Mouse (Mus musculus) kidney, postnatal 14 days (tissue): ENCODE data around the gene Hist1h2be.
"Not testable (repeated sequence)": the region's sequence is repeated elsewhere in the genome, so short reads cannot be mapped to it uniquely, and the experiment has no call there.

Source experiments
- DNase-seq: peaks from one replicate; pipeline ENCODE4 v3.0.0; 2022; ENCODE audit warnings: mixed read lengths

Hist1h2be gene

DNA sequence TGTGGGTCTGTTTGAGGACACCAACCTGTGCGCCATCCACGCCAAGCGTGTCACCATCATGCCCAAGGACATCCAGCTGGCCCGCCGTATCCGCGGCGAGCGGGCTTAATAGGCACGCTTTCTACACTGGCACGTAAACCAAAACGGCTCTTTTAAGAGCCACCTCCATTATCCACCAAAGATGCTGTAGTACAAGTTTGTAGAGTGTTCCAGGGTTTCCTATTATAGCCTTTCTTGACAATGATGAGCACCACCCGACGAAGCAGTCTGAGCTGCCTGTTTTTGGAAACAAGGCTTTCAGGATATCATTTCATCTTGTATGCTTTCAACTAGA is 76.2 kb downstream of the Hist1h2be start:
- DNase-seq: not testable (repeated sequence)

GRCm38 (mm10) chr13:23543965-23544786 is 76.7 kb downstream of the Hist1h2be start, which contains the start of gene Hist1h3f:
Hist1h3f (plus strand) TSS chr13:23544052.
- peak; percentile 88 for DNase-seq

DNA sequence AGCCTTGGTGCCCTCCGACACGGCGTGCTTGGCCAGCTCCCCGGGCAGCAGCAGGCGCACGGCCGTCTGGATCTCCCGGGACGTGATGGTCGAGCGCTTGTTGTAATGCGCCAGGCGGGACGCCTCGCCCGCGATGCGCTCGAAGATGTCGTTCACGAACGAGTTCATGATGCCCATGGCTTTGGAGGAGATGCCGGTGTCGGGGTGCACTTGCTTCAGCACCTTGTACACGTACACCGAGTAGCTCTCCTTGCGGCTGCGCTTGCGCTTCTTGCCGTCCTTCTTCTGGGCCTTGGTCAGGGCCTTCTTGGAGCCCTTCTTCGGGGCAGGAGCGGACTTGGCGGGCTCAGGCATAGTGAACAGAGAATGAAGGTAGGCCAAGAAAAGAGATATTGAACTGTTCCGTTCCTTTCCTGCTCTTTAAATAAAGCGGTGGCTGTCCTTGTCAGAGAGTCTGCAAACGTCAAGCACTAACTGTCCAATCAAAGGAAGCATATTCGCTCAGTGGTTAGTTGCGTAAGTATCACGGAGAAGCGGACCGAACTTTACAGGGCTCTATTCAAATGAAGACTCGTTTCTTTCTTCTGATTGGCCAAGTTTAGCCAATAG is 77.8 kb downstream of the Hist1h2be start, which contains the start of gene Hist1h2bh:
Gene Hist1h2bh, minus strand, starts transcription at position 394 of the 609 bp plus-strand sequence.
- DNase-seq: peak; percentile 89

GRCm38 (mm10) chr13:23542225-23542980 is 78.5 kb downstream of the Hist1h2be start:
- not testable (repeated sequence) for DNase-seq

GRCm38 (mm10) chr13:23541497-23541896 is 79.4 kb downstream of the Hist1h2be start:
- no peak for DNase-seq

GRCm38 (mm10) chr13:23539821-23540220 is 81.1 kb downstream of the Hist1h2be start:
- DNase-seq: not testable (repeated sequence)

- DNase-seq: no peak
These were observed 82.7 kb downstream of the Hist1h2be start for GRCm38 (mm10) chr13:23538249-23538648.

DNA sequence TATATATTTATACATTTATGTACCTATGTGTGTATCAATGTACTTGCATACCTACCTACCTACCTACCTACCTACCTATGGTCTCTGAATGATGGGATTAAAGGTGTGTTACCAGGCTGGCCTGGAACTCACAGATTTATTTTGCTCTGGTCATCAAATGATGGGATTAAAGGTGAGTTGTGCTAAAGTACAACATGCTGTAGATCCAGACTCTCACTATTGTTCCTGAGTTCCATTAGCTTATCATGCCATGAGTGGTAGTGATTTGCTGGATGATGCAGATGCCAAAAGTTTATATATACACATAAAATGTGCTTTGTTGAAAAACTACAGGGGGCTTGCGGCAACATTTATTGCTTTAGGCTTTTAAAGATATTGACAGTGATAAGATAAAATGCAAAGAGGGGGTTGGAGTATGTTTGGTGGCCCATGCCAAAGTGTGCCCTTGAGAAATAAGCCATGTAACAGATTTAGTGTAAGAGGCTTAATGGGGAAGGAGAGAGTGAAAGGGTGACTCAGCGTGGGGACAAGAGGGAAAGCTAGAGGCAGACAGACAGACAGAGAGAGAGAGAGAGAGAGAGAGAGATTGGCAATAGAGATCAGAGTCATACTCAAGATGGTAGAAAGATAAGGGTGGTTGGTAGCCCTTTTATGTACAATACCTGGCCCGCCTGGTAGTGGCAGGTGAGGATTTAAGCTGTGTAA is 83.8 kb downstream of the Hist1h2be start:
- no peak for DNase-seq

GRCm38 (mm10) chr13:23536076-23536822 is 84.7 kb downstream of the Hist1h2be start:
- no peak for DNase-seq

GRCm38 (mm10) chr13:23535137-23536075 is 85.5 kb downstream of the Hist1h2be start, which contains the start of gene Hist1h3g:
Hist1h3g (plus strand) TSS chr13:23535422.
- peak; percentile 93 for DNase-seq

GRCm38 (mm10) chr13:23534368-23535131 is 86.4 kb downstream of the Hist1h2be start:
- DNase-seq: no peak
